Mouse (Mus musculus): ENCODE results near the gene Gm37240.
"Not testable (repeated sequence)": the region's sequence is repeated elsewhere in the genome, so short reads cannot be mapped to it uniquely, and the experiment has no call there.

The Gm37240 gene

GRCm38 (mm10) chr3:85629895-85630510 lies 257.3 kb downstream of the Gm37240 start:
- no peak for DNase-seq

GRCm38 (mm10) chr3:85619751-85620150 lies 267.6 kb downstream of the Gm37240 start:
- DNase-seq = no peak

- no peak for DNase-seq
These were observed 268.0 kb downstream of the Gm37240 start for GRCm38 (mm10) chr3:85619345-85619744.

DNA sequence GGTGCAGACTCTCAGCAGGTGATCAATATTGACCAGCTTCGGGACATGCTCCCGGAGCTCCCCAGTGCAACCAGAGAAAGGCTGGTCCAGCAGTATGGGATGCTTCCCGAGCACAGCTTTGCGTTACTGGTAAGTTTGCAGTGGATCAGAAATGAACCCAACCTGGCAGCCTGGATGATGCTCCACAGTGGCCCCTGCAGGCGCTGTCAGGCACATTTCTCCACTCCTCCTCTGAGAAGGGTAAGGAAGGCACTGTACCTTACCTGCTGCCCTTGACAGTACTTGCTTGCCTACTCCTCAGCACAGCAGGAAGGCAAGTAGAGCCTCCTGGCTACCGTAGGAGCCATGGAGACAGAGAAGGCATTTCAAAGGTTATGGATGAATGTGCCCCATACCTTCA lies 268.4 kb downstream of the Gm37240 start:
- no peak for DNase-seq

- no peak for DNase-seq
These were observed 270.9 kb downstream of the Gm37240 start for GRCm38 (mm10) chr3:85616389-85616788.

- no peak for DNase-seq
These were observed 279.6 kb downstream of the Gm37240 start for GRCm38 (mm10) chr3:85607753-85608152.

DNA sequence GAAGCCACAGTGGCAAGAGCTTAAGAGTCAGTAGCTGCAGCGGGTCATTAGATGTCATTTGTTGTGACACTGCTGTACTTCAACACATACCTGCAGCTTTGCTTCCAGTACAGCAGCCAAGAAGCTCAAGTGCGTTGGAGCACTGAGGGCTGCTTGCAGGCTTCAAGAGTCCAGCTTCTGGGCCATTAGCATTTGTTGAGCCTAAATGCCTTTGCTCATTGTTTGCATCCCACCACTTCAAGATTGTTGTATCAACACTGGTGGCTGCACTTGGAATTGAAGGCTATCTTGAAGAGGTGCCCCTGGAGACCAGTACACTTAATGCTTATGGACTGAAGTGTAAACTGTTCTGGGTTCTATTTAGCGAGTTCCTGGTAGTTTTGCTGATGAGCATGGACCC lies 280.4 kb downstream of the Gm37240 start:
- DNase-seq = no peak

- DNase-seq = no peak
These were observed 283.5 kb downstream of the Gm37240 start for GRCm38 (mm10) chr3:85603811-85604210.

- no peak for DNase-seq
These were observed 285.4 kb downstream of the Gm37240 start for GRCm38 (mm10) chr3:85601841-85602305.

GRCm38 (mm10) chr3:85599526-85599925 lies 287.8 kb downstream of the Gm37240 start:
- no peak for DNase-seq

DNA sequence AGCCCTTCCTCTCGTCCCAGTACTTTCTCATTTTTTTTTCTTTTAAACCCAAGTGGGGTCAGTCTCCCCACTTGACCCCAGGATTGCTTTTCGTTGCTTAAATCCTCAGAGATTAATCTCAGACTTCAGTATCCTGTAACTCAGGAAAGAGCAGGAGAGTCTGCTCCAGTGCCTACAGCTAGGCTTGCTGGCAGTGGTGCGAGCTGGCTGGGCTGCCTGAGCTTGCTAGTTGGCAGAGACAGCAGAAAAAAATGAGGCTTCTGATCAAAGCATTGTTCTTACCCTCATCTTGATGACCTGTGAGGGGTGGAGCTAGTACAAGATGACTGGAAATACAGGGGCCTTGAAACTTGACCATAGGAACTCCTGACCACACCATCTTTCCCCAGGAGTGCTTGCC lies 292.9 kb downstream of the Gm37240 start:
- no peak for DNase-seq

GRCm38 (mm10) chr3:85592640-85593252 lies 294.6 kb downstream of the Gm37240 start:
- DNase-seq = no peak

DNA sequence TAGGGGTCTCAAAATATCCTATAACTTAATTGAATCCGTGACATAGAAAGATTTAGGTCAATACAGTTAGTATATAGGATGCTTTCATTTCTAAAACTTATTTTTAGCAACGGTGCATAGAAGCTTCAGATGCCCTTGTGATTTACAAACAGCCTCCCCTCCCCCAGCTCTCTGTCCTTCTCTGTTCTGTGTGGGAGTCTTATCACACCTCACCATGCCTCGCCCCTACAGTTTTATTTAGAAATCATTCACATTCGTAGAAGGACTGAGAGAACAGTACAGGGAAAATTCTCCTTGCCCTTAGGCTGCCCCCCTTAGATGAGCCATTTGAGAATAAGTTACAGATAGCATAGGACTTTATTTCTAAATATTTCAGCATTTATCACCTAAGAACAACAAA lies 295.3 kb downstream of the Gm37240 start:
- no peak for DNase-seq

GRCm38 (mm10) chr3:85590090-85590754 lies 297.1 kb downstream of the Gm37240 start:
- DNase-seq = no peak

- no peak for DNase-seq
These were observed 298.6 kb downstream of the Gm37240 start for GRCm38 (mm10) chr3:85588701-85589100.

DNA sequence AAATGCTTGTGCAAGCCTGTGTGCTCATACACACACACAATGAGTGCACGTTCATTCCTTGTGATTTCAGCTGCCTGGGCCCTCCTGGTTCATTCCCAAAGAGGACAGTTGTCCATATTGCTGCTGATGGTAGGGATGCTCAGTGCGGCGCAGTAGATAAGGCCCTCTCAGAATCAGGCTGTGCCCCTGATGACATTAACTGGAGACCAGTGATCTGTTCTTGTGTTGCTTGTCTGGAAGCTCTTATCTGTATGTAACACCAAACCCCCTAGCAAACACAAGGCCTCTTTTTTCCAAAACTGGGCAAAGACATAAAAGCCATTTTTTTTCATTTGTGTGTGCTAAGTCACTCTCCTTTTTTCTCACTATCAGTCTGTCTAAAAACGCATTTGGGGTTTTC lies 302.4 kb downstream of the Gm37240 start:
- DNase-seq = no peak

DNA sequence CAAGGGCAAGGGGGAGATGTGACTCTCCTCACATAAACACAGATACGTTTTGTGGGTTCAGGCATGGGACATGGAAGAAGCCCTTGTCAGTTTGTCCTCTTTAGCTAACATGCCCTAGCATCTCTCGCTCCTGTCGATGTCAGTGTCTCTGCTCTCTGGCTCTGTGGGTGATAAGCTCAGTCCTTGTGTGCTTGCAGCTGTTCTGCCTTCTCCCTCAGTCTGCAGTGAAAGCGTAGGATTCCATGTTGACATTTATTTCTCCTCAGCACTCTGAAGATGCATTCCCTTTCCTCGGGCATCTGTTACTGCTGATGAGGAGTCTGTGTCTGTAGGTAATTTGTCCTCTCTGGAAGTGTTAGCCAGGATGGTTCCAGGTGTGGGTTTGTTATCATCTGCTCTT lies 304.1 kb downstream of the Gm37240 start:
- DNase-seq = no peak

GRCm38 (mm10) chr3:85582726-85583125 lies 304.6 kb downstream of the Gm37240 start:
- no peak for DNase-seq

DNA sequence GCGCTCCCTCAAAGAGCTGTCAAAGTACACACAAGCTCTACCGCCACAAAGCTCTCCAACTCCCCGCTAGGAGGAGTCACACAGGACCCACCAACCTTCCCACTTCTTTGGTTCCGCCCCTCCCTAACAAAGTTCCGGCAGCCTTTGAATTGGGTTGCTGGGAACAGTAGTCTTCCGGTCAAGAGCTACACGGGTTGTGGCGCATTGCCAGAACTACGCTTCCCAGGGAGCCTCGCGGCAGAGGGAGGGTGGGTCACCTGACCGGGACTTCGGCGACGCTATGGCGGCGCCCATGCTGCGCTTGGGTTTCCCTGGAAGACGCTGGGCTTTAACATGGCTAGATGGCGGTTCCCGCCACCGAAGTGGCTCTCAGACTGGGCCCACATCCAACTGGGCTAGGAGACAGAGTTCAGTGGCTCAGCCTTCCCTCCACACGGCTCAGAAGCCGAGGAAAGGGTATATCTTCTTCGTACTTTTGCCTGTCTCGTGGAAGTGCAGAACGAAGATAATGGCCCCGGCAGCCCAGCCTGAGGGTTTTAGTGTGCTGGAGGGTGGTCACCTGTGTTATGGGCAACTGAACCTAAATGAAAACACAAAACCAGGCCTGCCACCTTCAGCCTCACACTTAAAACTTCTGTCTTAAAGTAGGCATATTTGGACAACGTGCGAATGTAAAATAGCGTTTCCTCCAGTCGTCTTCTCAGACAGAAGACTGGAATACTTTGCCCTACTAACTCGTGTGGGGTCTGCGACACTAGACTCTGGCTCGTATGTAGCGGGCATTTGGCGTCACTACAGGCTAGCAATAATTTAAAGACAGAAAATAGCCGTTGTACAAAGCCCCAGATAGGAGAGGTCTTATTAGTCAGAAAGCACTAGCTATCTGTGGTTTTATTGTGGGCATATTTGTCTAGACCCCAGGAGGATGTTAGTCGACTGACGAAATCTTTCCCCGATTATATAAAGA lies 313.2 kb downstream of the Gm37240 start, which contains the start of gene Gatb:
Gene Gatb (plus strand): TSS at position 256 of the 967 bp plus-strand sequence.
- DNase-seq = peak; percentile 100

DNA sequence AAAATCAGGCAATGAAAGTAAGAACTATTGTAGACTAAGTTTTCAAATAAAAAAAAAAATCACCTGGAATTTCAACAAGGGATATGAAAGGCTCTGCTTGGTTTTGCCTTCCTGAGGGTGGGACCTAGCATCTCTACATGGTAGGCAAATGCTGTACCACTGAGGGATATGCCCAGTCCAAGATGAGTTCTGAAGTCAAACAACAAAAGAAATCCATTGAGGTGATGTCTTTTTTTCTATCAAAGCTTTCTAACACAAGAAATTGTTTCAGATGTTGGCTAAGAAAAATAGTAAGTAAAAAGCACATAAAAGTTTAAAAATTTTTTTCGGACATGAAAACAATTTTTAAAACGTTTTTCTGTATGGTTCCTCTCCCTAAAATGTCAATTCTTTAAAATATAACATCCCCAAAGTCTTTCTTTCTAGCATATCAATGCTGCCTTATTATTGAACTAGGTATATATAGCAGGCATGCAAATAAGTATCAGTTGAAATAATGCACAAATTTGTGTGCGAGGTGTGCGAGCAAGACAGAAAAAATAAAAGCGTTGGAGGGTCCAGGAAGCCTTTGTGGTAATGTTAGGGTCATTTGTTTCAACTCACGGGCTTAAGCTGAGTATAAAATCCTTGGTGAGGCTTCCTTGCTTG lies 314.0 kb downstream of the Gm37240 start:
- no peak for DNase-seq

DNA sequence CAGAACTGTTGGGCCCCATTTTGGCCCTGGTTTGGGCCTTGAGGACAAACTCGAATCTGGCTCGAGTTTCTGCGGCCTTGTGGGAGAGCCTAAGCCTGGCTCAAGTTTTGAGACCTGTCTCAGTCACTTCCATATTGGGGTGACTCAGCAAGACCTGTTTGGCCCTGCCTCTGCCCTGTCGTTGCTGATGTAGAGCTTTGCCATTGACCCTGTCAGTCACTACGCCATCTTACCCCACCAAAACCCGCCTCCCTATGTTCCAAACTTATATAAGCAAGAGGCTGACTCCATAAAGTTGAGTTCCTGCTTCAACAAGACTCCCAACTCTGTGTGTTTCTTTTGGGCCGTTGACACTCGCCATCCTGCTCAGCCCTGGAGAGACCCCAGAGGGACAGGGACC lies 314.8 kb downstream of the Gm37240 start:
- DNase-seq = not testable (repeated sequence)

DNA sequence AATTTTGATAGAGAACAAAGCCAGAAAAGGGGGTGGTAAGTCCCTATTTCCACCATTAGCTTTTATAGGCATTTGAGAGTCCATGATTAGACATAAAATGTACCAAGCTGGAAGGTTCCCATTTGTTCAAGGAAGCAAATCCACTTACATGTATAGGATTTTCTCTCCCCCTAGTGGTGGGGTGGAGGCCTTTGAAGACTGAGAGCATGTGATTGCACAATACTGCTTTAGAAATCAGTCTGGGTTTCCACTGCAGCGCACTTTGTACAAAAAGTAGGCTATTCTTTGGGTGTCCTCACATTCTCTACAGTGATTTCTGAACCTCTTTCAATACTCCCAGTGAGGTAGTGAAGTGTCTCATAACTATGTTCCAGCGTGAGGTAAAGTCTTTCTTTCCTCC lies 316.0 kb downstream of the Gm37240 start:
- peak; percentile 75 for DNase-seq
